Mouse (Mus musculus) ES-Bruce4 (cell line): ENCODE results near the gene Cradd. TPM values are rescaled to one million over a fixed set of nuclear protein-coding genes. Genes with fewer than 3 reads are reported as not detected.

Experiments used
- H3K27ac ChIP-seq: 2 replicates; pipeline ENCODE4 v1.5.1; 2012; ENCODE audit warnings: low read length, inconsistent platforms; ENCODE audit not compliant: insufficient read depth
- H3K27me3 ChIP-seq: 2 replicates; pipeline ENCODE4 v1.6.1; 2012; ENCODE audit warnings: mild to moderate bottlenecking, low read length, inconsistent platforms; ENCODE audit not compliant: control insufficient read depth, poor library complexity, insufficient read depth, severe bottlenecking
- H3K36me3 ChIP-seq: 2 replicates; pipeline ENCODE4 v1.6.1; 2012; ENCODE audit warnings: inconsistent platforms, mild to moderate bottlenecking, low read length, moderate library complexity; ENCODE audit not compliant: control insufficient read depth, poor library complexity, insufficient read depth, severe bottlenecking
- H3K4me1 ChIP-seq: one replicate; pipeline ENCODE4 v1.8.1; 2011; ENCODE audit warnings: low read length; ENCODE audit not compliant: control insufficient read depth, insufficient read depth
- H3K4me3 ChIP-seq: 2 replicates; pipeline ENCODE4 v1.5.1; 2011; ENCODE audit warnings: low read depth, mild to moderate bottlenecking, low read length
- H3K9ac ChIP-seq: 2 replicates; pipeline ENCODE4 v1.6.1; 2012; ENCODE audit warnings: low read depth, mild to moderate bottlenecking, inconsistent platforms; ENCODE audit not compliant: poor library complexity, severe bottlenecking
- H3K9me3 ChIP-seq: replicated peaks from 2 replicates; pipeline ENCODE4 v1.6.1; 2012; ENCODE audit warnings: mild to moderate bottlenecking, low read length, inconsistent platforms; ENCODE audit not compliant: control insufficient read depth, poor library complexity, insufficient read depth, severe bottlenecking
- CTCF ChIP-seq: IDR thresholded peaks from one replicate; pipeline ENCODE4 v1.8.1; 2011; ENCODE audit warnings: low read depth, low read length
- EP300 ChIP-seq: IDR thresholded peaks from 2 replicates; pipeline ENCODE4 v1.6.1; 2011; ENCODE audit warnings: low read depth, low read length; ENCODE audit not compliant: insufficient read depth
- POLR2A ChIP-seq: IDR thresholded peaks from one replicate; pipeline ENCODE4 v1.8.1; 2011; ENCODE audit warnings: low read length; ENCODE audit not compliant: insufficient read depth
- polyA plus RNA-seq: library from polyadenylated mRNA; stranded (reverse); fragments of >200 nt; gene quantifications from 2 replicates; pipeline ENCODE4 v1.2.4, GENCODE M21; 2011; ENCODE audit warnings: low read depth; ENCODE audit not compliant: missing spikeins, insufficient read depth, insufficient read length

Gene Cradd
- polyA plus RNA-seq, 1 experiment, result 18.4 TPM

DNA sequence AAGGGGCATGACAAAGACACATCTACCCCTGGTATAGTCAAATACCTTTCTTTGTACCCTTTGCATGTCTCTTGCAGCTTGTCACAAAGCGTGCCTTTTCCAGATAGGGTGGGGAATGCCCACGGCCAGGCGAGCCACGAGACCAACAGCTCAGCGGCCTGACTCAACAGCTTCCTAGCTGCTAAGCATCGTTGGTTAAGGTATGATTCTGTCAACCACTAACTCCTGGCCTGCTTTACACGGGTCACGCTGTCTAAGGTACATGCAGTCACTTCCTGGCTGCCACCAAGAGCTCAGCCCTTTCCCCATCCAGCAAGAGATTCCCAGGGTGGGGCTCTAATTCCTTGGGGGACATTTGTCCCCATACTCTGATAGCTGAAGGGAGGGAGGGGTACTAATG is 110.6 kb downstream of the Cradd start:
- H3K4me1 ChIP-seq, result peaks cover 2% of the 10 kb centered on the region
- H3K27ac ChIP-seq, result no peak overlapping the region
- H3K36me3 ChIP-seq, result no peaks in the 10 kb centered on the region
- H3K9me3 ChIP-seq, result no peaks in the 10 kb centered on the region
- no peak overlapping the region for H3K9ac ChIP-seq
- no peaks in the 10 kb centered on the region for H3K27me3 ChIP-seq
- no peak overlapping the region for H3K4me3 ChIP-seq
- no peak for TF ChIP-seq CTCF
- TF ChIP-seq POLR2A, result no peak
- TF ChIP-seq EP300, result no peak

DNA sequence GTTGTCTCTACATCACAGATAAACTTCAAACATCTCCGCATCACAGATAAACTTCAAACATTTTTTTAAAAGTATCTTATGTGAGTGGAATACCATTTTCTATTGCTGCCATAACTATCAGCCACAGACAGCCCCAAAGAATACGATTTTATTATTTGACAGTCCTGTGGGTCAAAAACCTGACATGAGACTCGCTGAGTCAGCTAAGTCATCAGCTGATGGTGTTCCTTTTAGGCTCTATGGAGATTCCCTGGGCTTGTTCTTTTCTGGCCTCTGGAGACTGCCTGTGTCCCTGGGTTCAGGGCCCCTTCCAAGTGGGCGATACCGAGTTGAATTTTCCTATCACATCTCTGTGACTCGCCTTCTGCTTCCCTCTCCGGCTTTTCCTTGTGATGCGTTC is 112.3 kb downstream of the Cradd start:
- Histone ChIP-seq H3K4me3 (no peak overlapping the region), H3K4me1 (peaks cover 2% of the 10 kb centered on the region), H3K27me3 (no peaks in the 10 kb centered on the region), H3K9ac (no peak overlapping the region), H3K27ac (no peak overlapping the region), H3K9me3 (no peaks in the 10 kb centered on the region), H3K36me3 (no peaks in the 10 kb centered on the region)
- TF ChIP-seq EP300 (no peak), POLR2A (no peak), CTCF (no peak)

DNA sequence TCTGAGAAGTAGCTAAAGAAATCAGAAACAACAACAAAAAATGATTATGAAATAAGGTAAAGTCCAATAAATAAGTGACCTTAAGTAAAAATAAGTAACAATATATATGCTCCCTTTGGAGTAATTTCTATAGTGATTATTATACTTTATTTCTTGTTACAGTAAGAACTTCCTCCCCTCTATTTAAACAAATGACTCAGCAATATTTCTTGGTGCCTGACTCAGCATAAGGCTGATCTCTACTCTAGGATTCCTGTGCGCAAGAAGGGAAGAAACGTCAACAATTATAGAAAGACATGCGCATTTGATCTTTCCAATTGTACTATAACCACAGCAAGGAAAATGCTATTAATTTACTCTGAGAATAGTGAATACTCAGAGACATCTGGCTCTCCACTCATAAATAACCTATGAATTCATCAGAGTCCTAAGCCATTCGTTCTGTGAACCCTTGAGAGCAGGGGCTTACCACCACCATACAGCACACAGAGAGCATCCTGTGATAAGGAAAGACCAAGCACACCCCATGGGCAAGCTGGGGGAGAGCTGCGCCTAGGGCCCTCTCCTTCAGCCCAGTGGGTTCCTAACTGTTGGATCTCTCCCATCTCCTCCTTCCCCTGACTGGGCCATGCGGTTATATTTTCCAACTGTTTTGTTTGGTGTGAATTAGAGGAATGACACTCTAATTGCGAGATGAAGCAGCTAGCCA is 113.1 kb downstream of the Cradd start:
- Histone ChIP-seq H3K9me3 (no peaks in the 10 kb centered on the region), H3K27ac (no peak overlapping the region), H3K4me3 (no peak overlapping the region), H3K36me3 (no peaks in the 10 kb centered on the region), H3K4me1 (peaks cover 2% of the 10 kb centered on the region), H3K9ac (no peak overlapping the region), H3K27me3 (no peaks in the 10 kb centered on the region)
- TF ChIP-seq POLR2A (no peak), EP300 (no peak), CTCF (no peak)

DNA sequence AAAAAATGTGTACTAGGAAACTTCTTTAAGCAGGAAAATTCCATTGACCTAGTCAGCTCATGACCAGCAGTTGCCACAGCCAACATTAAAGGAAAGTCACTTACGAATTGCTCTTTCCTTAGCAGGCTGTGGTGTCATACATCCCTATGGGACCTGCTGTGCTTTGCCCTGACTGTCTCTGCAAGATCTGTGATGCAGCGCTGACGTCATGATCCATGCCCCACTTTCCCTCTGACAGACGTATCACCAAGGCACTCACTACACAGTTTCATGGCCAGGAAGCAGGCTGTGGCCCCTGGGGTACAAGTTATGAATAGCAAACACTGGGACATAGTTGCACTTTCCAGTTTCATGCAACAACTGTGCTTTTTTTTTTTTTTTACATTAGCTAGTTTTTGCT is 113.8 kb downstream of the Cradd start:
- no peak overlapping the region for H3K9ac ChIP-seq
- no peak overlapping the region for H3K4me3 ChIP-seq
- H3K27ac ChIP-seq, result no peak overlapping the region
- H3K4me1 ChIP-seq, result peaks cover 2% of the 10 kb centered on the region
- no peaks in the 10 kb centered on the region for H3K9me3 ChIP-seq
- H3K36me3 ChIP-seq, result no peaks in the 10 kb centered on the region
- TF ChIP-seq POLR2A (no peak), CTCF (no peak), EP300 (no peak)
- no peaks in the 10 kb centered on the region for H3K27me3 ChIP-seq

DNA sequence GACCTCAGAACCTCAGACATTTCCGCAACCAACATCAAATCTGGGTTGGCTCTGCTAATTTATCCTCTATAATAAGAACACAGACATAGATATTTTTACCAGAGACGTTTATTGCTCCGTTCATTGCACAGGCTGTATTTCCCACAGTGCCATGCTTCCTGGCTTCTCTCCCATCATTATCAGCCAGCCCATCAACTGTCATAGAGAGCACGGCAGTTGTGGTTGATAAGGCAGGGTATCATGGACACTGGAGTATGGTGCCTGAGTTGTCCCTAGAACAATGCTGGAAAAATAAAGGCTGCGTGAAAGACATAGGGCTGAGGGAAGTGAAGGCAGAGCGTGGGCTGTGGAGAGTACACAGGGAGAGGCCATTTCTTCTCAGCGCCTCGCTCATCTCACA is 116.5 kb downstream of the Cradd start:
- TF ChIP-seq EP300, result no peak
- no peak for TF ChIP-seq POLR2A
- no peak for TF ChIP-seq CTCF
- no peaks in the 10 kb centered on the region for H3K9me3 ChIP-seq
- H3K4me1 ChIP-seq, result peaks cover 5% of the 10 kb centered on the region
- no peaks in the 10 kb centered on the region for H3K36me3 ChIP-seq
- no peak overlapping the region for H3K27ac ChIP-seq
- no peak overlapping the region for H3K9ac ChIP-seq
- no peaks in the 10 kb centered on the region for H3K27me3 ChIP-seq
- no peak overlapping the region for H3K4me3 ChIP-seq

DNA sequence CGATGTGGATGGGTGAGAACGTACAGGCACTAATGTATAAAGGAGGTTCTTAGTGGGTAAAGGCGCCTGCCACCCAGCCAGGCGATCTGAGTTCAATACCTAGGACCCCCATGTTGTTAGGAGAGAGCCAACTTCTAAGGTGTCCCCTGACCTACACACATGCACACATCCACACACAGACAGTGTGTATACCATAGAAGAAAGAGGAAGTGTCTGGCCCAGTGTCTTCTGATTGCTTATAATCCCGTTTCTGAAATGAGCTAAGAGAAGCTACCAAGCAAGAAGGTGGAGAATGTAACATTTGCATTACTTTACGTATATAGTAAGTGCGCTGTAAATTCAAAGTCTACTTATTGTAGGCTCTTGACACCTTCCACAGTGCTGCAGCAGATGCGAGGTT is 122.4 kb downstream of the Cradd start:
- H3K4me3 ChIP-seq, result no peak overlapping the region
- no peaks in the 10 kb centered on the region for H3K9me3 ChIP-seq
- H3K9ac ChIP-seq, result no peak overlapping the region
- H3K27ac ChIP-seq, result no peak overlapping the region
- peaks cover 5% of the 10 kb centered on the region for H3K4me1 ChIP-seq
- TF ChIP-seq CTCF, result no peak
- TF ChIP-seq POLR2A, result no peak
- TF ChIP-seq EP300, result no peak
- H3K27me3 ChIP-seq, result no peaks in the 10 kb centered on the region
- H3K36me3 ChIP-seq, result no peaks in the 10 kb centered on the region
